Mouse (Mus musculus): Measurements from ENCODE around the gene Catsperg1. TPM values are rescaled to one million over a fixed set of nuclear protein-coding genes. Genes with fewer than 3 reads are reported as not detected.
"Not testable (repeated sequence)": the region's sequence is repeated elsewhere in the genome, so short reads cannot be mapped to it uniquely, and the experiment has no call there.

The Catsperg1 gene
- polyA plus RNA-seq, 1 experiment from 2014 or later = 0.79 TPM

GRCm38 (mm10) chr7:29202577-29202976 lies 11.3 kb downstream of the Catsperg1 start:
- no peaks in the 10 kb centered on the region for H3K27me3 ChIP-seq (ENCODE audit: control insufficient read depth, insufficient read depth, low read length)
- no peak overlapping the region for H3K9ac ChIP-seq (replicated peaks; ENCODE audit: low read length)
- no peaks in the 10 kb centered on the region for H3K36me3 ChIP-seq (replicated peaks; ENCODE audit: control insufficient read depth, insufficient read depth, low read depth, low read length)
- H3K4me1 ChIP-seq (ENCODE audit: control insufficient read depth, insufficient read depth, low read length) = no peaks in the 10 kb centered on the region
- H3K4me3 ChIP-seq (ENCODE audit: low read depth, low read length) = no peak overlapping the region
- ATAC-seq (replicated peaks; ENCODE audit: insufficient number of reproducible peaks, low FRiP score, low TSS enrichment, low read depth) = no peak
- 80% methylated on average over 6 of the region's 6 CpGs for WGBS
- no peaks in the 10 kb centered on the region for H3K9me3 ChIP-seq (replicated peaks; ENCODE audit: control insufficient read depth, low read length)
- H3K4me2 ChIP-seq (ENCODE audit: low read depth, low read length) = no peak overlapping the region
- H3K27ac ChIP-seq (replicated peaks; ENCODE audit: low read depth, low read length) = no peak overlapping the region
- no peak for DNase-seq (ENCODE audit: low spot score)

GRCm38 (mm10) chr7:29194230-29194629 lies 19.6 kb downstream of the Catsperg1 start:
- ATAC-seq (replicated peaks; ENCODE audit: insufficient number of reproducible peaks, low FRiP score, low TSS enrichment, low read depth); H3K4me2 ChIP-seq (ENCODE audit: low read depth, low read length); H3K27ac ChIP-seq (replicated peaks; ENCODE audit: low read depth, low read length); H3K27me3 ChIP-seq (ENCODE audit: control insufficient read depth, insufficient read depth, low read length); H3K4me1 ChIP-seq (ENCODE audit: control insufficient read depth, insufficient read depth, low read length); H3K36me3 ChIP-seq (replicated peaks; ENCODE audit: control insufficient read depth, insufficient read depth, low read depth, low read length); H3K9me3 ChIP-seq (replicated peaks; ENCODE audit: control insufficient read depth, low read length); H3K9ac ChIP-seq (replicated peaks; ENCODE audit: low read length); DNase-seq (ENCODE audit: low spot score); H3K4me3 ChIP-seq (ENCODE audit: low read depth, low read length): not testable (repeated sequence)
- WGBS = 100% methylated on average over 1 of the region's 1 CpGs

DNA sequence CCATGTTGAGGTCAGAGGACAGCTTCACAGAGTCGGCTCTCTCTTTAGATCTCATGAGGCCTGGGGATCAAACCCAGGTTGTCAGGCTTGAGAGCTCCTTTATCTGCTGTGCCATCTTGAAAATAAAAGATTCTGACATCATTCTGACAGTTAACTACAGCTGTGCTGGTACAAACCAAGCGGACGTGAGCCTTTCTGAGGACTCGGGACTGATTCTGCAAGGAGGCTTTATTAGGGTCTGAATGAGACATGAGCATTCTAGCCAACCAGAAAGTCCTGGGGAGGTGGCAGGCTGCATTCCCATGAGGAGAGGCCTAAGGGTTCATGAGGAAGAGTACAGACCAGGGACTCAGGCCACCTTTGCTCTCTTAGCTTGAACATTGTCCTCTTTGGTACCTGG lies 32.5 kb downstream of the Catsperg1 start:
- WGBS = 82% methylated on average over 4 of the region's 4 CpGs
- not testable (repeated sequence) for DNase-seq (ENCODE audit: low spot score); H3K4me3 ChIP-seq (ENCODE audit: low read depth, low read length); H3K27me3 ChIP-seq (ENCODE audit: control insufficient read depth, insufficient read depth, low read length); H3K4me2 ChIP-seq (ENCODE audit: low read depth, low read length); H3K9me3 ChIP-seq (replicated peaks; ENCODE audit: control insufficient read depth, low read length); H3K27ac ChIP-seq (replicated peaks; ENCODE audit: low read depth, low read length); H3K4me1 ChIP-seq (ENCODE audit: control insufficient read depth, insufficient read depth, low read length); H3K36me3 ChIP-seq (replicated peaks; ENCODE audit: control insufficient read depth, insufficient read depth, low read depth, low read length); ATAC-seq (replicated peaks; ENCODE audit: insufficient number of reproducible peaks, low FRiP score, low TSS enrichment, low read depth); H3K9ac ChIP-seq (replicated peaks; ENCODE audit: low read length)

DNA sequence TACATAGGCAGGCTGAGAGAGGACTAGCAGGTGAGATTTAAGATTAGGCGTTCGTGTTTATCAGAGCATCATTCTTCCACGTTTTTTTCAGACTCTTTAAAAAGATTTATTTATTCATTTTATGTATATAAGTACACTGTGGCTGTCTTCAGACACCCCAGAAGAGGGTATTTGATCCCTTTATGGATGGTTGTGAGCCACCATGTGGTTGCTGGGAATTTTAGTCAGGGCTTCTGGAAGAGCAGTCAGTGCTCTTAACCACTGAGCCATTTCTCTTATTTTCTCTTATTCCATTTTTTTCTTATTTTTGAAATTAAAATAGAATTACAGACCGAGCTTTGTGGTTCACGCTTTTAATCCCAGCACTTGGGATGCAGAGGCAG lies 33.0 kb downstream of the Catsperg1 start:
- peak overlapping the region; percentile 72 for H3K4me3 ChIP-seq (ENCODE audit: low read depth, low read length)
- peaks cover 3% of the 10 kb centered on the region for H3K36me3 ChIP-seq (replicated peaks; ENCODE audit: control insufficient read depth, insufficient read depth, low read depth, low read length)
- 47% methylated on average over 5 of the region's 5 CpGs for WGBS
- no peak overlapping the region for H3K9ac ChIP-seq (replicated peaks; ENCODE audit: low read length)
- peak overlapping the region; percentile 11; the same call in 1 of the 2 replicates for H3K4me2 ChIP-seq (ENCODE audit: low read depth, low read length)
- ATAC-seq (replicated peaks; ENCODE audit: insufficient number of reproducible peaks, low FRiP score, low TSS enrichment, low read depth) = no peak
- no peak for DNase-seq (ENCODE audit: low spot score)
- no peak overlapping the region for H3K27ac ChIP-seq (replicated peaks; ENCODE audit: low read depth, low read length)
- H3K4me1 ChIP-seq (ENCODE audit: control insufficient read depth, insufficient read depth, low read length) = no peaks in the 10 kb centered on the region; the same call in 1 of the 2 replicates
- H3K27me3 ChIP-seq (ENCODE audit: control insufficient read depth, insufficient read depth, low read length) = no peaks in the 10 kb centered on the region
- no peaks in the 10 kb centered on the region for H3K9me3 ChIP-seq (replicated peaks; ENCODE audit: control insufficient read depth, low read length)

- peak; percentile 88 for ATAC-seq (replicated peaks; ENCODE audit: insufficient number of reproducible peaks, low FRiP score, low TSS enrichment, low read depth)
- H3K36me3 ChIP-seq (replicated peaks; ENCODE audit: control insufficient read depth, insufficient read depth, low read depth, low read length) = peaks cover 8% of the 10 kb centered on the region
- H3K4me2 ChIP-seq (ENCODE audit: low read depth, low read length) = peak within 1 kb of the TSS; percentile 70
- DNase-seq (ENCODE audit: low spot score) = peak; percentile 98
- H3K9ac ChIP-seq (replicated peaks; ENCODE audit: low read length) = peak within 1 kb of the TSS; percentile 74
- H3K4me1 ChIP-seq (ENCODE audit: control insufficient read depth, insufficient read depth, low read length) = no peaks in the 10 kb centered on the region; the same call in 1 of the 2 replicates
- H3K9me3 ChIP-seq (replicated peaks; ENCODE audit: control insufficient read depth, low read length) = no peaks in the 10 kb centered on the region
- under 1% methylated on average over 62 of the region's 62 CpGs for WGBS
- H3K4me3 ChIP-seq (ENCODE audit: low read depth, low read length) = peak within 1 kb of the TSS; percentile 72
- no peak within 1 kb of the TSS for H3K27ac ChIP-seq (replicated peaks; ENCODE audit: low read depth, low read length)
- H3K27me3 ChIP-seq (ENCODE audit: control insufficient read depth, insufficient read depth, low read length) = no peaks in the 10 kb centered on the region
Measured at GRCm38 (mm10) chr7:29180077-29180853, 33.6 kb downstream of the Catsperg1 start, which contains the start of gene Psmd8. Psmd8 (minus strand) TSS chr7:29180701.

DNA sequence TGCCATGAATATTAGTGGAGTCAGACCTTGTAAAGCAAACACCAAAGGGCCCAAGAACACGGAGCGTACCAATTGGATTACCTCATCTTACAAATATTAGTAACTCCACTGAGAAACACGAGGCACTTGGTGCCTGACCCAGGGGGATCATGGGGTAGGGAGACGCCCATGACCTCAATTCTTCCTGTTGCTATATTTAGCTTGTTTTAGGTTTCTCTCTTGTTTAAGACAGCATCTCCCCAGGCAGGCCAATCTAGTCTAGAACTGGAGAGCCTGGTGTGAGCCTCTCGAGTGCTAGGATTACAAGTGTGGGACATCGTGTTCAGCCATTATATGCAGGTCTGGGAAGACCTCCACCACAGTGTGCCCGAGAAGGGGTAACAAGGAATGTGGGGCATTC lies 34.5 kb downstream of the Catsperg1 start:
- H3K9me3 ChIP-seq (replicated peaks; ENCODE audit: control insufficient read depth, low read length) = no peaks in the 10 kb centered on the region

GRCm38 (mm10) chr7:29178106-29178505 lies 35.7 kb downstream of the Catsperg1 start:
- no peaks in the 10 kb centered on the region for H3K9me3 ChIP-seq (replicated peaks; ENCODE audit: control insufficient read depth, low read length)
- no peak overlapping the region for H3K4me2 ChIP-seq (ENCODE audit: low read depth, low read length)
- H3K27ac ChIP-seq (replicated peaks; ENCODE audit: low read depth, low read length) = no peak overlapping the region
- WGBS = 92% methylated on average over 4 of the region's 4 CpGs
- no peaks in the 10 kb centered on the region; the same call in 1 of the 2 replicates for H3K4me1 ChIP-seq (ENCODE audit: control insufficient read depth, insufficient read depth, low read length)
- peaks cover 14% of the 10 kb centered on the region for H3K36me3 ChIP-seq (replicated peaks; ENCODE audit: control insufficient read depth, insufficient read depth, low read depth, low read length)
- DNase-seq (ENCODE audit: low spot score) = no peak
- H3K9ac ChIP-seq (replicated peaks; ENCODE audit: low read length) = no peak overlapping the region
- H3K27me3 ChIP-seq (ENCODE audit: control insufficient read depth, insufficient read depth, low read length) = peaks cover 6% of the 10 kb centered on the region
- no peak overlapping the region for H3K4me3 ChIP-seq (ENCODE audit: low read depth, low read length)
- ATAC-seq (replicated peaks; ENCODE audit: insufficient number of reproducible peaks, low FRiP score, low TSS enrichment, low read depth) = no peak

More for the DNA sequence above, 34.5 kb downstream of the Catsperg1 start:
- Histone ChIP-seq H3K27ac (replicated peaks; ENCODE audit: low read depth, low read length) (no peak overlapping the region), H3K4me2 (ENCODE audit: low read depth, low read length) (peak overlapping the region; percentile 70), H3K36me3 (replicated peaks; ENCODE audit: control insufficient read depth, insufficient read depth, low read depth, low read length) (peaks cover 13% of the 10 kb centered on the region), H3K27me3 (ENCODE audit: control insufficient read depth, insufficient read depth, low read length) (no peaks in the 10 kb centered on the region), H3K4me3 (ENCODE audit: low read depth, low read length) (peak overlapping the region; percentile 72), H3K4me1 (ENCODE audit: control insufficient read depth, insufficient read depth, low read length) (no peaks in the 10 kb centered on the region; the same call in 1 of the 2 replicates), H3K9ac (replicated peaks; ENCODE audit: low read length) (peak overlapping the region; percentile 74)
- DNase-seq (ENCODE audit: low spot score) = no peak
- ATAC-seq (replicated peaks; ENCODE audit: insufficient number of reproducible peaks, low FRiP score, low TSS enrichment, low read depth) = no peak
- WGBS = 54% methylated on average over 7 of the region's 7 CpGs

GRCm38 (mm10) chr7:29172390-29173016 lies 41.3 kb downstream of the Catsperg1 start:
- Histone ChIP-seq H3K27me3 (ENCODE audit: control insufficient read depth, insufficient read depth, low read length) (peaks cover 29% of the 10 kb centered on the region), H3K4me2 (ENCODE audit: low read depth, low read length) (no peak overlapping the region), H3K9me3 (replicated peaks; ENCODE audit: control insufficient read depth, low read length) (no peaks in the 10 kb centered on the region), H3K4me3 (ENCODE audit: low read depth, low read length) (no peak overlapping the region), H3K36me3 (replicated peaks; ENCODE audit: control insufficient read depth, insufficient read depth, low read depth, low read length) (peaks cover 14% of the 10 kb centered on the region), H3K27ac (replicated peaks; ENCODE audit: low read depth, low read length) (no peak overlapping the region), H3K4me1 (ENCODE audit: control insufficient read depth, insufficient read depth, low read length) (peaks cover 9% of the 10 kb centered on the region), H3K9ac (replicated peaks; ENCODE audit: low read length) (no peak overlapping the region)
- ATAC-seq (replicated peaks; ENCODE audit: insufficient number of reproducible peaks, low FRiP score, low TSS enrichment, low read depth) = no peak
- no peak for DNase-seq (ENCODE audit: low spot score)
- 25% methylated on average over 31 of the region's 32 CpGs for WGBS
